Mouse (Mus musculus) limb, embryonic 14.5 days (tissue): Measurements from ENCODE around the gene Fstl1. TPM values are rescaled to one million over a fixed set of nuclear protein-coding genes. Genes with fewer than 3 reads are reported as not detected.

Experiments
- ATAC-seq: fragments of 200-750 bp; cut with Nextera tagmentation; 2 replicates; pipeline ENCODE4 v1.8.0; 2017; ENCODE audit warnings: low read depth, moderate number of reproducible peaks, moderate TSS enrichment; ENCODE audit not compliant: low FRiP score
- DNase-seq: peaks from one replicate; pipeline ENCODE4 v3.0.0-alpha.2; 2015; ENCODE audit warnings: low spot score
- H3K27ac ChIP-seq: fragments of 300-500 bp; sonication (generic); replicated peaks from 2 replicates; pipeline ENCODE4 v1.5.1; 2014; ENCODE audit warnings: low read depth, mild to moderate bottlenecking, low read length, moderate library complexity, mixed read lengths
- H3K27me3 ChIP-seq: fragments of 300-500 bp; sonication (generic); 2 replicates; pipeline ENCODE4 v1.6.1; 2014; ENCODE audit warnings: low read length, mixed read lengths; ENCODE audit not compliant: control insufficient read depth, insufficient read depth
- H3K36me3 ChIP-seq: fragments of 300-500 bp; sonication (generic); 2 replicates; pipeline ENCODE4 v1.6.1; 2014; ENCODE audit warnings: mild to moderate bottlenecking, low read length, moderate library complexity, mixed read lengths; ENCODE audit not compliant: control insufficient read depth, insufficient read depth
- H3K4me1 ChIP-seq: fragments of 300-500 bp; sonication (generic); 2 replicates; pipeline ENCODE4 v1.6.1; 2014; ENCODE audit warnings: antibody characterized with exemption, low read length, mixed read lengths; ENCODE audit not compliant: control insufficient read depth, insufficient read depth
- H3K4me2 ChIP-seq: fragments of 300-500 bp; sonication (generic); replicated peaks from 2 replicates; pipeline ENCODE4 v1.6.1; 2014; ENCODE audit warnings: low read depth, mild to moderate bottlenecking, low read length, moderate library complexity; ENCODE audit not compliant: severe bottlenecking
- H3K4me3 ChIP-seq: fragments of 300-500 bp; sonication (generic); replicated peaks from 2 replicates; pipeline ENCODE4 v1.5.1; 2014; ENCODE audit warnings: low read length
- H3K9ac ChIP-seq: fragments of 300-500 bp; sonication (generic); 2 replicates; pipeline ENCODE4 v1.6.1; 2014; ENCODE audit warnings: mild to moderate bottlenecking, low read depth, low read length, moderate library complexity; ENCODE audit not compliant: severe bottlenecking
- H3K9me3 ChIP-seq: fragments of 300-500 bp; sonication (generic); 2 replicates; pipeline ENCODE4 v1.6.1; 2016; ENCODE audit warnings: low read length; ENCODE audit not compliant: control insufficient read depth
- POLR2A ChIP-seq: fragments of 200-500 bp; IDR thresholded peaks from 2 replicates; pipeline ENCODE4 v1.8.0; 2012; ENCODE audit warnings: inconsistent platforms, mild to moderate bottlenecking, moderate library complexity, borderline replicate concordance; ENCODE audit not compliant: insufficient read depth, insufficient read length; ENCODE audit errors: extremely low read depth
- WGBS: fragments of 180-500 bp; shearing (Covaris S2); extraction: QIAGEN DNeasy Blood & Tissue Kit; methylation state at CpG from one replicate; pipeline ENCODE4 v1.1.7; 2014; 5-methylcytosine and 5-hydroxymethylcytosine counted together
- polyA plus RNA-seq, 2 experiments: library from polyadenylated mRNA; depleted of rRNA in 1 of 2; stranded (reverse) in 1 of 2; unstranded in 1 of 2; fragments of >200 nt; fragmentation: Nextera tagmentation in 1 of 2; extraction: Ambion mirVana in 1 of 2; gene quantifications; 2 replicates each; pipeline versions ENCODE4 v1.2.1 to v1.2.3; 2012 to 2014

Gene Fstl1
- polyA plus RNA-seq, 2 experiments, result 520 to 865 TPM

- H3K9ac ChIP-seq, result no peak overlapping the region
- DNase-seq, result peak; percentile 29
- TF ChIP-seq POLR2A, result no peak
Measured at GRCm38 (mm10) chr16:37812474-37812886, 35.8 kb downstream of the Fstl1 start.

GRCm38 (mm10) chr16:37813691-37814382 lies 37.2 kb downstream of the Fstl1 start:
- H3K9ac ChIP-seq, result no peak overlapping the region
- no peak for TF ChIP-seq POLR2A
- WGBS, result 34% methylated on average over 5 of the region's 5 CpGs
- H3K9me3 ChIP-seq, result no peaks in the 10 kb centered on the region
- peak overlapping the region; percentile 0; the same call in 1 of the 2 replicates for H3K27ac ChIP-seq
- no peak overlapping the region for H3K4me3 ChIP-seq
- ATAC-seq (no peak), DNase-seq (no peak)
- no peak overlapping the region for H3K4me2 ChIP-seq
- H3K27me3 ChIP-seq, result no peaks in the 10 kb centered on the region
- peaks cover 51% of the 10 kb centered on the region for H3K36me3 ChIP-seq
- peaks cover 26% of the 10 kb centered on the region for H3K4me1 ChIP-seq

More at GRCm38 (mm10) chr16:37812474-37812886, 35.8 kb downstream of the Fstl1 start:
- Histone ChIP-seq H3K27me3 (no peaks in the 10 kb centered on the region), H3K9me3 (no peaks in the 10 kb centered on the region), H3K36me3 (peaks cover 46% of the 10 kb centered on the region), H3K4me3 (no peak overlapping the region), H3K27ac (no peak overlapping the region), H3K4me2 (no peak overlapping the region), H3K4me1 (peaks cover 34% of the 10 kb centered on the region)
- WGBS, result 49% methylated on average over 9 of the region's 9 CpGs
- 0 out of 2 replicates have a peak, but pooled peaks have one; percentile 6 for ATAC-seq

DNA sequence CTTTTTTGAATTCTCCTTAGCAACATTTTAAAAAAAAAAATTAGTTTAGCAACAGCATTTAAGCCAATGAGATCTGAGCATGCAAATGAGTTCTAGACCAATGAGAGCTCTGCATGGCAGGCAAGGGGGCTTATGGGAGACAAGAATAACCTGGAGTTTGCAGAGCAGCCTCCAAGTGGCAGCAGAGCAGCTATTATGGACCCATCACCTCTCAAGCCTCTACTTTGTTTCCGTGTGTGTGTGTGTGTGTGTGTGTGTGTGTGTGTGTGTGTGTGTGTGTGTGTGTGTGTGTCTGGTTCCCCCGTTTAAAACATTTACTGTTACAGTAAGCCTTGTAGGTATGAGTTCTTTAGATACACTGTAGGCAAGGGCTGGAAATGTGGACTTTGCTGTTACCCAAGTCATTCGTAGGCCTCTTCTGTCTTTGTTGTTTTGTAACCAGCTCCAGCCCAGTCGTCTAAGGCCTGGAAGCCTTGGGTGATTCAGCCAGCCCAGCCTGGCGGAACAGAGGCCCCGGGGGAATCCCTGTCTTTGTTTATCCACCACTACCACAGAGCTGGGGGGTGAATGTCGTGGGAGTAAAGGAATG lies 37.8 kb downstream of the Fstl1 start:
- DNase-seq, result peak; percentile 84
- Histone ChIP-seq H3K4me3 (no peak overlapping the region), H3K9me3 (no peaks in the 10 kb centered on the region), H3K4me2 (0 out of 2 replicates have a peak overlapping the region, but pooled peaks have one; percentile 10), H3K27ac (peak overlapping the region; percentile 71), H3K9ac (no peak overlapping the region), H3K4me1 (peaks cover 19% of the 10 kb centered on the region), H3K27me3 (no peaks in the 10 kb centered on the region), H3K36me3 (peaks cover 58% of the 10 kb centered on the region)
- WGBS, result 31% methylated on average over 7 of the region's 7 CpGs
- TF ChIP-seq POLR2A, result no peak
- peak; percentile 86 for ATAC-seq

- Histone ChIP-seq H3K4me1 (peaks cover 12% of the 10 kb centered on the region), H3K9ac (no peak overlapping the region), H3K27ac (no peak overlapping the region), H3K9me3 (no peaks in the 10 kb centered on the region), H3K4me2 (no peak overlapping the region), H3K36me3 (peaks cover 79% of the 10 kb centered on the region), H3K4me3 (no peak overlapping the region), H3K27me3 (no peaks in the 10 kb centered on the region)
- ATAC-seq, result no peak
- TF ChIP-seq POLR2A, result no peak
- WGBS, result 93% methylated on average over 4 of the region's 4 CpGs
- no peak for DNase-seq
Measured at GRCm38 (mm10) chr16:37817986-37818385, 41.3 kb downstream of the Fstl1 start.

DNA sequence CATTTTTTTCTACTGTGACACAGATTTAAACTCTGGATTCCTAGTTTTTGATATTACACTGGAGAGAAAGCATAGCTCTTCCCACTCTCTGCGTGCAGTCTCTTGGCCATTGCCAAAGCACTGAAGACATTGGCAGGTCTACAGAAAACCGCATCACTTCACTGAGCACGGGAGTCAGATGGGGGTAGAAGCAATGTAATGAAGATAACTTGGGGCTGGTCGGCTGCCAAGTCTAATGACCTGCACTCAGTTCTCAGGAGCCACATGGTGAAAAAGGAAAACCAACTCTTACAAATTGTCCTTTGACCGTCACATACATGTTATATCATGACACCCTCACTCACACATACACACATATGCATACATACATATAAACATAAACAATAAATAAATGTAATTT lies 47.3 kb downstream of the Fstl1 start:
- Histone ChIP-seq H3K4me3 (no peak overlapping the region), H3K36me3 (peaks cover 96% of the 10 kb centered on the region), H3K9ac (no peak overlapping the region), H3K27ac (no peak overlapping the region), H3K9me3 (no peaks in the 10 kb centered on the region), H3K27me3 (no peaks in the 10 kb centered on the region), H3K4me2 (no peak overlapping the region), H3K4me1 (no peaks in the 10 kb centered on the region)
- no peak for TF ChIP-seq POLR2A
- WGBS, result 76% methylated on average over 5 of the region's 5 CpGs
- no peak for DNase-seq
- ATAC-seq, result no peak
